Mouse (Mus musculus): Measurements from ENCODE around the gene Glb1.

- no peak for TF ChIP-seq POLR2A (IDR thresholded peaks at IDR 0.05; ENCODE audit: control insufficient read depth, extremely low read depth, insufficient read depth, low read length, poor library complexity)
- 0 out of 2 replicates have a peak, but pooled peaks have one; percentile 20 for TF ChIP-seq CTCF (IDR thresholded peaks at IDR 0.05; ENCODE audit: borderline replicate concordance, control insufficient read depth, extremely low read depth, insufficient read depth, low read length, poor library complexity)
Measured at GRCm38 (mm10) chr9:114380881-114381733, 19.8 kb upstream of the Glb1 start.
